10 mouse cellular contexts compared by ENCODE assay signal in genomic region chr13:56109703-56110102, GRCm38 (mm10). TPM values are rescaled to one million over a fixed set of nuclear protein-coding genes. Genes with fewer than 3 reads are reported as not detected.
DNase-seq lines count a peak whose midpoint lies in the region; ATAC-seq lines count a peak whose summit lies in the region.
"Had no signal": no experiment of that assay in that cellular context is flagged by ENCODE, and none has a peak within 500 bp of the region (broad histone marks: within the 10 kb centered on the region; RNA-seq: fewer than 3 reads in every experiment).

No protein-coding gene starts in this region.

- DNase-seq in heart, postnatal 36 days: no peak
- no peak for DNase-seq in lung, postnatal 25 days (ENCODE audit: low spot score)
- no peak for DNase-seq in embryonic facial prominence, embryonic 14.5 days (ENCODE audit: low spot score)
- DNase-seq in cerebellum, postnatal 10 days: no peak
- DNase-seq: adrenal gland, postnatal 14 days; cerebellum, adult 11-12 months; kidney, postnatal 10 days had no signal

- peaks cover 83% of the 10 kb centered on the region for H3K4me1 ChIP-seq in heart, embryonic 13.5 days
- H3K4me1 ChIP-seq in lung, embryonic 16.5 days (replicated peaks; ENCODE audit: control insufficient read depth, insufficient read depth, low read length): peaks cover 52% of the 10 kb centered on the region
- peaks cover 61% of the 10 kb centered on the region for H3K4me1 ChIP-seq in embryonic facial prominence, embryonic 14.5 days (ENCODE audit: control insufficient read depth, insufficient read depth, low read length)
- peaks cover 78% of the 10 kb centered on the region for H3K4me1 ChIP-seq in neural tube, embryonic 13.5 days (replicated peaks)

- H3K27me3 ChIP-seq in heart, embryonic 13.5 days (replicated peaks): no peaks in the 10 kb centered on the region
- no peaks in the 10 kb centered on the region for H3K27me3 ChIP-seq in lung, embryonic 16.5 days (ENCODE audit: control insufficient read depth, insufficient read depth, low read depth, low read length)
- no peaks in the 10 kb centered on the region for H3K27me3 ChIP-seq in embryonic facial prominence, embryonic 14.5 days (replicated peaks; ENCODE audit: control insufficient read depth, insufficient read depth, low read length)
- no peaks in the 10 kb centered on the region for H3K27me3 ChIP-seq in neural tube, embryonic 13.5 days

- intact Hi-C loops in heart, postnatal 36 days (cut with DNase I): no loop called here

- WGBS in heart, embryonic 13.5 days: 71% methylated on average over 4 of the region's 4 CpGs
- 84% methylated on average over 4 of the region's 4 CpGs for WGBS in lung, embryonic 16.5 days
- 89% methylated on average over 4 of the region's 4 CpGs for WGBS in embryonic facial prominence, embryonic 14.5 days
- WGBS in neural tube, embryonic 13.5 days: 66% methylated on average over 4 of the region's 4 CpGs

- no peak for ATAC-seq in heart, embryonic 13.5 days (ENCODE audit: extremely low read depth, insufficient number of reproducible peaks, low FRiP score, low TSS enrichment)
- ATAC-seq in lung, embryonic 16.5 days (ENCODE audit: low read depth): no peak
- no peak for ATAC-seq in embryonic facial prominence, embryonic 14.5 days (ENCODE audit: low read depth)
- peak; percentile 23; the same call in 1 of the 2 replicates for ATAC-seq in neural tube, embryonic 13.5 days (ENCODE audit: low read depth)

- peak overlapping the region; percentile 71 for H3K9ac ChIP-seq in heart, embryonic 13.5 days
- no peak overlapping the region for H3K9ac ChIP-seq in lung, embryonic 16.5 days (ENCODE audit: low read length)
- no peak overlapping the region for H3K9ac ChIP-seq in embryonic facial prominence, embryonic 14.5 days (ENCODE audit: low read depth, low read length)
- H3K9ac ChIP-seq in neural tube, embryonic 13.5 days: 0 out of 2 replicates have a peak overlapping the region, but pooled peaks have one; percentile 46

- H3K4me2 ChIP-seq in heart, embryonic 13.5 days: no peak overlapping the region; the same call in 1 of the 2 replicates
- no peak overlapping the region for H3K4me2 ChIP-seq in lung, embryonic 16.5 days (ENCODE audit: low read depth, low read length)
- H3K4me2 ChIP-seq in embryonic facial prominence, embryonic 14.5 days (ENCODE audit: low read depth, low read length): no peak overlapping the region
- 0 out of 2 replicates have a peak overlapping the region, but pooled peaks have one; percentile 2 for H3K4me2 ChIP-seq in neural tube, embryonic 13.5 days

- no peak overlapping the region for H3K4me3 ChIP-seq in heart, embryonic 13.5 days
- H3K4me3 ChIP-seq in lung, embryonic 16.5 days (ENCODE audit: low read length): no peak overlapping the region
- no peak overlapping the region for H3K4me3 ChIP-seq in embryonic facial prominence, embryonic 14.5 days (ENCODE audit: low read depth, low read length)
- H3K4me3 ChIP-seq in neural tube, embryonic 13.5 days: no peak overlapping the region

- H3K36me3 ChIP-seq in heart, embryonic 13.5 days: peaks cover 32% of the 10 kb centered on the region
- peaks cover 3% of the 10 kb centered on the region; the same call in 1 of the 2 replicates for H3K36me3 ChIP-seq in lung, embryonic 16.5 days (ENCODE audit: control insufficient read depth, insufficient read depth, low read length)
- H3K36me3 ChIP-seq in embryonic facial prominence, embryonic 14.5 days (ENCODE audit: control insufficient read depth, insufficient read depth, low read length): peaks cover 17% of the 10 kb centered on the region
- H3K36me3 ChIP-seq in neural tube, embryonic 13.5 days: peaks cover 10% of the 10 kb centered on the region

- H3K27ac ChIP-seq in heart, embryonic 13.5 days (replicated peaks): peak overlapping the region; percentile 90
- H3K27ac ChIP-seq in lung, embryonic 16.5 days (ENCODE audit: low read length): peak overlapping the region; percentile 58; the same call in 1 of the 2 replicates
- peak overlapping the region; percentile 2; the same call in 1 of the 2 replicates for H3K27ac ChIP-seq in embryonic facial prominence, embryonic 14.5 days (replicated peaks; ENCODE audit: low read depth, low read length)
- H3K27ac ChIP-seq in neural tube, embryonic 13.5 days (replicated peaks): peak overlapping the region; percentile 54

- no peaks in the 10 kb centered on the region for H3K9me3 ChIP-seq in heart, embryonic 13.5 days
- H3K9me3 ChIP-seq in lung, embryonic 16.5 days (ENCODE audit: control insufficient read depth, low read length): no peaks in the 10 kb centered on the region
- no peaks in the 10 kb centered on the region for H3K9me3 ChIP-seq in embryonic facial prominence, embryonic 14.5 days (ENCODE audit: control insufficient read depth, low read length)
- no peaks in the 10 kb centered on the region for H3K9me3 ChIP-seq in neural tube, embryonic 13.5 days

RNA-seq across cellular contexts. Expression of gene H2afy, which starts 26.5 kb away (rescaled TPM):
- polyA plus RNA-seq in heart, embryonic 13.5 days (2015; fragmentation: Nextera tagmentation; extraction: Ambion mirVana): 112 and 124 TPM in 2 replicates
- total RNA-seq in heart, postnatal 36 days (2021): 10 to 100 TPM; 45.2 to 50.3 TPM
- 247 and 266 TPM in 2 replicates for polyA plus RNA-seq in lung, embryonic 16.5 days (2015; fragmentation: Nextera tagmentation; extraction: Ambion mirVana)
- 246 and 265 TPM in 2 replicates for polyA plus RNA-seq in embryonic facial prominence, embryonic 14.5 days (2014; fragmentation: Nextera tagmentation; extraction: Ambion mirVana)
- 367 and 382 TPM in 2 replicates for polyA plus RNA-seq in neural tube, embryonic 13.5 days (2015; fragmentation: Nextera tagmentation; extraction: Ambion mirVana)

Comparison
In these comparisons a context has a peak if more than half of its experiments do, and no peak if none do; other contexts are left out.
1. H3K27ac ChIP-seq: peak in every context shown above with its lines; median percentile 90 in heart, embryonic 13.5 days; 58 in lung, embryonic 16.5 days; 54 in neural tube, embryonic 13.5 days; 2 in embryonic facial prominence, embryonic 14.5 days.
2. H3K9ac ChIP-seq: peak in heart, embryonic 13.5 days (single experiment) and neural tube, embryonic 13.5 days (single experiment); none in lung, embryonic 16.5 days (single experiment) and embryonic facial prominence, embryonic 14.5 days (single experiment).